Mouse (Mus musculus): ENCODE data around the gene Itpk1. TPM values are rescaled to one million over a fixed set of nuclear protein-coding genes. Genes with fewer than 3 reads are reported as not detected.
A peak's percentile ranks its signal among the peaks of the same experiment; 100 is the strongest.

The Itpk1 gene
- polyA plus RNA-seq, 1 experiment from 2014 or later = 17.1 TPM

DNA sequence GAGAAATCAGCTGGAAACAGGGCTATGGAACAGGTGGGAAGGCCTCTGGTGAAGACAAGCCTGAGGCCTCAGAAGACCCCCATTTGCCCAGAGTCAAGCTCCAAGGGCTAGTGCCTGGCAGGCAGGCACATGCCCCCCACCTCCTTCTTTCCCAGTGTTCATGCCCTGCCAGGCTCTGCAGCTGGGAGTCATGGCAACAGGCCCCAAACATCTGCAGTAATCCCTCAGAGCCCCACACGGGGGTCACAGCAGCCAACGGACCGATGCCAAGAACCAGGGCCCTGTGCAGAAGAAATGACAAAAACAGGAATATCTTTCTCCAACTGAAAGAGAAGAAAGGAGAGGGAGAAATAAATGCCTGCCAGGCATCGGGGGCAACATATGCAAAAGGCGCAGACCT, 20.8 kb downstream of the Itpk1 start:
- Histone ChIP-seq H3K27ac (no peak overlapping the region), H3K36me3 (no peaks in the 10 kb centered on the region), H3K9ac (no peak overlapping the region), H3K4me3 (no peak overlapping the region), H3K27me3 (no peaks in the 10 kb centered on the region), H3K4me2 (replicated peaks) (no peak overlapping the region), H3K9me3 (replicated peaks) (no peaks in the 10 kb centered on the region), H3K4me1 (peaks cover 25% of the 10 kb centered on the region)
- 68% methylated on average over 5 of the region's 5 CpGs for WGBS
- ATAC-seq (ENCODE audit: low FRiP score) = no peak

DNA sequence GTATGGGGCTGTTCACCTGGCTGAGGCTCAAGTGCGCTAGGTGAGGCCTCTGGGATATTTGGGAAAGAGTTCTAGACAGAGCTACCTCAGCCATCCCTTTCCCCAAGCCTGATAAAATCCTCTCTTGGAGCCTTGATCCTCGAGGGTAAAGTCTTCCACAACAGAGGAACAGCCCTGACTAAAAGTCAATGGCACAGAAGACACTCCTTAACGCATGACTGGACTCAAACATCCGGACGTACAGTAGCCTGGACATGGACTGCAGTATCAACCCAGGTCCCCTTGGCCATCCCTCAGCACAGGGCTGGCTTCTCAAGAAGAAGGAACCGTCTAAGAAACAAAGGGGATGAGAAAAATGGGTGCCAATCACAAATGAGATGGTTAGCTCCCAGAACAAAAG, 21.3 kb downstream of the Itpk1 start:
- WGBS = 66% methylated on average over 6 of the region's 6 CpGs

DNA sequence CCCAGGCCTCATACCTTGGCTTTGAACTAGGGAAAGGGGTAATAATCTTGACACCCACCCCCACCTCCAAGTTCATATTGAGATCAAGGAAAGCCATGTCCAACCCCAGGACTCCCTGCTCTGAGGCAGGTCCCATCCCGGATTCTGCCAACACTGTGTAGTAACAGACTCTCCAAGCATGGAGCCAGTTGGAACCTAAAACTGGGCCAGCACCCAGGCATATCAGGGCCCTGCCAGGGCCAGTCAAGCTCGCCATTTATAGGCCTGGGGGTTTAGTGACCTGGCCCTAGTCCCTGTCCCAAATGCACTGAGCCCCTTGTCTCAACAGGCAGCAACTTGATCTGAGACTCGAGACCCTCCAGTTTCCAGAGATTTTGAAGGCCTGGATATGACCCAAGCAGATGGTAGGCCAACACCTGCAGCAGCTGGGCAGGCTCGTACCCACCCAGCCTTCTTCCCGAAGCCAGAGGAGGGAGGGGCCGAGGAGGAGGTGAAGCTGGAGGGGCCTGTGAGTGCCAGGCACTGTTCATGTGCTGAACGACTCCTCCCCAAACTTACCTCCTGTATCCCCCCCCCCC, 21.9 kb downstream of the Itpk1 start:
- H3K4me1 ChIP-seq = peaks cover 30% of the 10 kb centered on the region
- ATAC-seq (ENCODE audit: low FRiP score) = no peak
- WGBS = 83% methylated on average over 7 of the region's 7 CpGs

More for the DNA sequence above, 21.3 kb downstream of the Itpk1 start:
- H3K4me2 ChIP-seq (replicated peaks) = no peak overlapping the region
- H3K36me3 ChIP-seq = no peaks in the 10 kb centered on the region
- H3K9ac ChIP-seq = no peak overlapping the region
- no peak overlapping the region for H3K4me3 ChIP-seq
- H3K27me3 ChIP-seq = no peaks in the 10 kb centered on the region
- no peaks in the 10 kb centered on the region for H3K9me3 ChIP-seq (replicated peaks)
- no peak for ATAC-seq (ENCODE audit: low FRiP score)
- no peak overlapping the region; the same call in 1 of the 2 replicates for H3K27ac ChIP-seq
- peaks cover 30% of the 10 kb centered on the region for H3K4me1 ChIP-seq

DNA sequence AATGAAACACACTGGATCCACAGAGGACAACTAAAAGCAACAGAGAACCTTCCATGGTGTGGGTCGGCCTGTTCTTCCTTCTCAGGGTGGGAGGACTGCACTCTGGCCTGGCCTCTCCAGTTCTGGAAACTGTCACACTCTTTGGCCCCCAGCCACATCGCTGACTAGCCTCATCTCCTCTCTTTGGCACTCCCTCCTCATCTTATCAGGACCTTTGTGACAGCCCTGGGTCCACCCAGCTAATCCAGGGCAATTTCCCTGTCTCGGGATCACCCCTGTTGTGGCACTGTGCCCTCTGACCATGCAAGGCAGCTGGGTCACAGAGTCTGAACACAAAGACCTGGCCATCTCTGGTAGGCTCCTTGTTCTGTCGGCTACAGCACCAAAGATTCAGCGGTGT, 22.6 kb downstream of the Itpk1 start:
- H3K4me2 ChIP-seq (replicated peaks) = no peak overlapping the region

More for the DNA sequence above, 21.9 kb downstream of the Itpk1 start:
- Histone ChIP-seq H3K36me3 (no peaks in the 10 kb centered on the region), H3K27ac (no peak overlapping the region), H3K27me3 (no peaks in the 10 kb centered on the region), H3K9ac (no peak overlapping the region), H3K4me3 (no peak overlapping the region), H3K9me3 (replicated peaks) (no peaks in the 10 kb centered on the region), H3K4me2 (replicated peaks) (no peak overlapping the region)

DNA sequence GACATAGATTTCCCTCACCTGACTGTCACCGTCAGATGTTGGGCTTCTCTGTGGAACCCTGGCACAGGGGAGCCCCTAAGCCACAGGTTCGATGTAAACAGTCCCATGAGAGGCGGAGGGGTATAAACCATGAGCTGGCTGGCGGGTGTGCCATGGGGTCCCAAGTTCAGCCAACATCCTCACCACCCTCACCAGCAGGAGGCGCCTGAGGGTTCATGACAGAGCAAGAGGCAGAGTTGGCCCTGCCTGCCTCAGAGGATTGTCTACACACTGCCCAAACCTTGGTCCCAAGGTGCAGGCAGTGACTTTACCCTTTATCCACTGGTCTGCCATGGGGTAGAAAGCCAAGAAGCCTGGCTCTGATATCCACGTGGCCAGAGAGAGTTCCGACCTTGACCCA, 23.1 kb downstream of the Itpk1 start:
- H3K9ac ChIP-seq = no peak overlapping the region
- H3K4me2 ChIP-seq (replicated peaks) = no peak overlapping the region
- H3K27me3 ChIP-seq = no peaks in the 10 kb centered on the region
- 75% methylated on average over 7 of the region's 7 CpGs for WGBS
- H3K36me3 ChIP-seq = no peaks in the 10 kb centered on the region
- H3K27ac ChIP-seq = no peak overlapping the region
- peaks cover 33% of the 10 kb centered on the region for H3K4me1 ChIP-seq
- no peaks in the 10 kb centered on the region for H3K9me3 ChIP-seq (replicated peaks)
- no peak overlapping the region for H3K4me3 ChIP-seq
- no peak for ATAC-seq (ENCODE audit: low FRiP score)

More for the DNA sequence above, 22.6 kb downstream of the Itpk1 start:
- no peak for ATAC-seq (ENCODE audit: low FRiP score)
- Histone ChIP-seq H3K4me1 (peaks cover 32% of the 10 kb centered on the region), H3K27ac (no peak overlapping the region), H3K36me3 (no peaks in the 10 kb centered on the region), H3K9me3 (replicated peaks) (no peaks in the 10 kb centered on the region), H3K9ac (no peak overlapping the region), H3K27me3 (no peaks in the 10 kb centered on the region), H3K4me3 (no peak overlapping the region)
- WGBS = 83% methylated on average over 5 of the region's 5 CpGs

DNA sequence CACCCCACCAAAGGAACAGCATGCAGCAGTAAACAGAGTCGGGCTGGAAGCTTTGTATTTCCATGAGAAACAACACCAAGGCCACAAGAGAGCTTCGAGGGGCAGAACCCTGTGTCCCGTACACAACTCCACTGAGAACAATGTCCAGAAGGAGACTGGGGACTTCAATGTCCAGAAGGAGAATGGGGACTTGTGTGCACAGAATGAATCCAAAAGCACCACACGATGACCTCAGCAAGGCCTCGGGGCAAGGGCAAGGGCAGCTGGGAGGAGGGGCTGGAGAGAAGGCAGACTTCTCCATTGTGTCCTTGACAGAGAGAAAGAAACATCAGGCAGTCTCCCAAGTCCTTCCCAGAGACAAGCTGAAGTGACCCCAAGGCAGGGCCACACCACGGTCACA, 25.9 kb downstream of the Itpk1 start:
- ATAC-seq (ENCODE audit: low FRiP score) = no peak
- Histone ChIP-seq H3K9me3 (replicated peaks) (no peaks in the 10 kb centered on the region), H3K4me3 (no peak overlapping the region), H3K4me1 (peaks cover 11% of the 10 kb centered on the region), H3K9ac (no peak overlapping the region), H3K4me2 (replicated peaks) (no peak overlapping the region), H3K27ac (no peak overlapping the region), H3K27me3 (no peaks in the 10 kb centered on the region), H3K36me3 (0 out of 2 replicates have a peak, but pooled peaks cover 4% of the 10 kb centered on the region)
- 25% methylated on average over 6 of the region's 6 CpGs for whole genome bisulfite sequencing

DNA sequence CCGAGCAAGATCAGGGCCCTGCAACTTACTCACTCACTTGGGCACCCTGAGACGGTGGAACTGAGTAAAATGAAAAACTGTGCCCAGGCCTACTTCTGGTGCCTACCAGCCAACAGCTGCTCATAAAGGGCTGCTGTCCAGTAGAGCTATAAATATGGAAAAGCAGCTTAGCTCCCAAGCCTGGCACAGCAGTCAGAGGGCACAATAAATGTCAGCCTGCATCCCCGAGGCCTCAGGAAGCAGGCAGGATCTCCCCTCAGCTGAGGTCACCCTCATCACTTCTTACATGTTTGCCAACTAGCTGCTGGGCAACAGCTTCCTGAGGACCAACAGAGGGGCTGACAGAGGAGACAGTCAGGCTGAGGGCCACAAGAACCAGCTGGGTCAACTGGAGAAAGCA, 27.6 kb downstream of the Itpk1 start:
- Histone ChIP-seq H3K27ac (no peak overlapping the region), H3K27me3 (no peaks in the 10 kb centered on the region), H3K9ac (no peak overlapping the region), H3K4me1 (peaks cover 8% of the 10 kb centered on the region; the same call in 1 of the 2 replicates), H3K36me3 (0 out of 2 replicates have a peak, but pooled peaks cover 4% of the 10 kb centered on the region), H3K4me2 (replicated peaks) (no peak overlapping the region), H3K4me3 (no peak overlapping the region), H3K9me3 (replicated peaks) (no peaks in the 10 kb centered on the region)
- no peak for ATAC-seq (ENCODE audit: low FRiP score)
- 80% methylated on average over 3 of the region's 3 CpGs for WGBS

DNA sequence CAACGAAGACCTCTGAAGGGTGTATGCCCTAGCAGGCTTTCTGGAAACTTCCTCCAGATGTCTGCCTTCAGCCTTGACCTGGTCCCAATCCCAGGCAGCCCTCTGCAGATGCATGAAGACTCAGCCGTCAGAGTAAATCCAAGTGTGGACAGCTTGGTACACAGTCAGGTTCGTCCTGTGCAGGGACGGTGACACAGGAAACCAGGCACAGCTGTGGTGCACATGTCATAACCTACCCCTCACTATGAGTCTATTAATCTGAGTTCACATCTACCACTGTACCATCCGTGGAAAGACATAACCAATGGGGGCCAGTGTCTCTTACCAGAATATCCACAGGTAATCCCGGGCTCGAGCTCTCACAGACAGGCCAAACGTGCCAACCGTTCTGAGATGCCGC, 30.2 kb downstream of the Itpk1 start:
- Histone ChIP-seq H3K36me3 (0 out of 2 replicates have a peak, but pooled peaks cover 4% of the 10 kb centered on the region), H3K9me3 (replicated peaks) (no peaks in the 10 kb centered on the region), H3K27ac (no peak overlapping the region), H3K27me3 (no peaks in the 10 kb centered on the region), H3K4me2 (replicated peaks) (no peak overlapping the region), H3K9ac (no peak overlapping the region), H3K4me3 (no peak overlapping the region), H3K4me1 (peaks cover 23% of the 10 kb centered on the region)
- ATAC-seq (ENCODE audit: low FRiP score) = no peak
- 88% methylated on average over 10 of the region's 10 CpGs for WGBS

DNA sequence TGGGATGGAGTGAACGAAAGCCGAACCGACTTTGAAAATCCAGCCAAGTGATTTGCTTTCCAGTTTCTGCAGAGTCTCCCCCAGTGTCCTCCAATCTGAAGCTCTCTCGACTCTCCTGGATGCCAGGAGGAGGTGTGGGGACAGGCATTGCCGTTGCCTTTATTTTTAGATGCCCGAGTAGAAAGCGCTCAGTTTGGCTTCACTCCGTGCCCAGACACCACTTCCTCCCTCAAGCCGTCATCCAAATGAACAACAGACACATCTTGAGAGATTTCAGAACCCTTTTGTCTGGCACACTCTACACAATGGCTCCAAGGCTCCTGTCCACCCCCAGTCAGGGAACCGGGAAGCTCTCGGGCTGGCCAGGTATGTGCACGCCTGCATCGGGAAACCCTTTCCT, 30.6 kb downstream of the Itpk1 start:
- ATAC-seq (ENCODE audit: low FRiP score) = no peak
- no peaks in the 10 kb centered on the region for H3K9me3 ChIP-seq (replicated peaks)
- H3K4me1 ChIP-seq = peaks cover 23% of the 10 kb centered on the region

DNA sequence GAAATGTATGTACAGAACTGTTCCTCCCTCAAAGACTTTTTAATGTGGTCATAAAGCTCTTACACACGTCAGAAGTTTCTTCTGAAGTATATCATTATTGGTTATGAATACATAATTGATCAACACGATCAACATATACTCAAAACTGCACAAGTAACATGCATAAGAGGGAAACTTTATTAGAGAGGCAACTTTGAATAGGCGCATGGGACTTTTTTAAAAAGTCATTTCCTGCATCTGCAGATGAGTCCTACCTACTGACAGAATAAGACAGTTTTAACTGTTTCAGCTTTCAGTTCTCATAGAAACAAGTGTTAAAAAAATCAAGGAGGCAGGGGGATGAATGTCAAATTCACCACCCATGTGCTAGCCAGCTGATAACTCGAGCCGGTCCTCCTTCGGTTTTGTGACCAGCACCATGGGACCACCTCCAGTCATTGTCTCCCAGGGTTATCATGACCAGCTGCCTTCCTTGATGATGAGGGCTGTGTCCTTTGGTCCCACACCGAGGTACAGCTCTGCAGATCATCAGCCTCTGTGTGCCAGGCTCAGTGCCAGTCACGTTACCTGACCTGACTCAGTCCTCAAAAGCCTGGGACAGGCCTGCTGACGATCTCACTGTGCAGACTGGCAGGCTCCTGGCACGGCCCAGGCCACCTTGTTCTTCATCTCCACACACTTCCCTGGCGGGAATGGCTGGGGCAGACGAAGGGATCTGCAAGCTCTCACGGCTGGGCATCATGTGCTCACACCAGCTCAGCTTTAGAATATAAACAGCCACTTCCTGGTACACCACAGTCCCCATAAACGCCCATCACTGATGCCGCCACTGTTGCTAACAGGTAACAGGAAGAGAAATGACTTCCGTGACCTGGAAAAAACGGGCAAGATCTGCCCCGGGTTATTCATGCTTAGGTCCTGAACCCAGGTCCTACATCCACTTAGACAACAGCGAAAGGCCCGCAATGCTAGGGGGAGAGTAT, 31.6 kb downstream of the Itpk1 start:
- Histone ChIP-seq H3K4me1 (peaks cover 18% of the 10 kb centered on the region), H3K4me3 (no peak overlapping the region), H3K4me2 (replicated peaks) (no peak overlapping the region), H3K9me3 (replicated peaks) (no peaks in the 10 kb centered on the region), H3K27me3 (no peaks in the 10 kb centered on the region), H3K36me3 (0 out of 2 replicates have a peak, but pooled peaks cover 4% of the 10 kb centered on the region), H3K9ac (no peak overlapping the region), H3K27ac (no peak overlapping the region)
- ATAC-seq (ENCODE audit: low FRiP score) = no peak
- 90% methylated on average over 20 of the region's 20 CpGs for WGBS

More for the DNA sequence above, 30.6 kb downstream of the Itpk1 start:
- Histone ChIP-seq H3K27ac (no peak overlapping the region), H3K4me3 (no peak overlapping the region), H3K27me3 (no peaks in the 10 kb centered on the region), H3K36me3 (0 out of 2 replicates have a peak, but pooled peaks cover 4% of the 10 kb centered on the region), H3K9ac (no peak overlapping the region), H3K4me2 (replicated peaks) (no peak overlapping the region)
- WGBS = 91% methylated on average over 13 of the region's 13 CpGs

DNA sequence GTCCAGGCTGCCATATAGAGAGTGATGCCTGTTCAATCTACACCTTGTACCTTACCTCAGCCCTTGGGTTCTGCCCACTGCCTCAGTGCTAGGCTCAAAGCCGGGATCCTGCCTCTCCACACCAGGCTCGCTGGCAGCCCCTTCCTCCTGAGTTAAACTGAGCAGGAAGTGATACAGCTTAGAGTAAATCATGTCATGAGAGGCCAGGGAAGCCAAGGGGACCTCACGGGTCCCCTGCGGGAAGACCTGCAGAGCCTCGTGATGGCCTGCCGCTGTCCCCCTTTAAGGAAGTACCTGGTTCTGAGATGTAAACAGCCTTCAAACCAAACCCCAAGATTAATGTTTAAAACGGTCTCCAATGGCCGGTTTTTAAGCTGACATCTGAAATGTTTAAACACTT, 32.6 kb downstream of the Itpk1 start:
- ATAC-seq (ENCODE audit: low FRiP score) = no peak
- Histone ChIP-seq H3K4me2 (replicated peaks) (no peak overlapping the region), H3K36me3 (0 out of 2 replicates have a peak, but pooled peaks cover 4% of the 10 kb centered on the region), H3K4me3 (no peak overlapping the region), H3K27ac (no peak overlapping the region), H3K9ac (no peak overlapping the region), H3K4me1 (peaks cover 17% of the 10 kb centered on the region), H3K9me3 (replicated peaks) (no peaks in the 10 kb centered on the region), H3K27me3 (no peaks in the 10 kb centered on the region)
- WGBS = 84% methylated on average over 8 of the region's 8 CpGs

DNA sequence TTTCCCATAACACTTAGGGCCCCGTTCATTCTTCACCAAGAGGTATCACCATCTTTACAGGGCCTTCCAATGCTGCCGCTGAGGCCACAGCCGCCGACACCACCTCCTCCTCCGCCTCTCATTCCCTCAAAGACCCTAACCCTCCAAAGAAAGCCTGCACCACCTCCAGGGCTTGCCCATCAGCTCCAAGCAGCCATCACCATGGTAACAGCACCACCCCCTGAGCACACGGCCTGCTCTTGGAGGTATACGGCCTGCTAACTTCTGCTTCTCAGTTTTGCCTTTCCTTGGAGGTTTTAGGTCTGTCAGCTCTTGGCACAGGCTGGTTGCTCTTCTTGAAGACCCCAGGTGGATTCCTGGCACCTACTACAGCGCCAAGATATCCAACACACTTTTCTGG, 33.9 kb downstream of the Itpk1 start:
- H3K27ac ChIP-seq = no peak overlapping the region
- H3K4me1 ChIP-seq = peaks cover 15% of the 10 kb centered on the region
- ATAC-seq (ENCODE audit: low FRiP score) = peak; percentile 51; the same call in 1 of the 2 replicates
- H3K36me3 ChIP-seq = 0 out of 2 replicates have a peak, but pooled peaks cover 4% of the 10 kb centered on the region
- H3K4me2 ChIP-seq (replicated peaks) = no peak overlapping the region
- WGBS = 45% methylated on average over 8 of the region's 8 CpGs
- no peaks in the 10 kb centered on the region for H3K27me3 ChIP-seq
- no peaks in the 10 kb centered on the region for H3K9me3 ChIP-seq (replicated peaks)
- no peak overlapping the region for H3K9ac ChIP-seq
- H3K4me3 ChIP-seq = no peak overlapping the region

Data from hindbrain, embryonic 12.5 days (tissue).